Mouse (Mus musculus) bone marrow, adult 2 months (tissue): ENCODE measurements at regions not wholly inside any gene's neighbourhood (a gene's known extent, or its start where the extent isn't known, plus 50 kb on each side); places are given as distances from the start of the nearest gene placed in this dataset.

Source experiments
- CTCF ChIP-seq: fragments of 200-500 bp; IDR thresholded peaks from 2 replicates; pipeline ENCODE4 v1.5.1; 2011; ENCODE audit warnings: low read length, control low read depth; ENCODE audit not compliant: control insufficient read depth, insufficient read depth
- POLR2A ChIP-seq: fragments of 200-500 bp; IDR thresholded peaks from 2 replicates; pipeline ENCODE4 v1.6.1; 2011; ENCODE audit warnings: low read depth, mild to moderate bottlenecking, control low read depth, low read length, borderline replicate concordance; ENCODE audit not compliant: control insufficient read depth

- TF ChIP-seq POLR2A (no peak), CTCF (no peak)
These were observed 214.7 kb upstream of the Ccdc122 start for GRCm38 (mm10) chr14:76821892-76822291.
